Mouse (Mus musculus) embryonic facial prominence, embryonic 13.5 days (tissue): ENCODE data around the gene Itpk1. TPM values are rescaled to one million over a fixed set of nuclear protein-coding genes. Genes with fewer than 3 reads are reported as not detected.
"Not testable (repeated sequence)": the region's sequence is repeated elsewhere in the genome, so short reads cannot be mapped to it uniquely, and the experiment has no call there.

Source experiments
- ATAC-seq: fragments of 200-750 bp; cut with Nextera tagmentation; 2 replicates; pipeline ENCODE4 v1.8.0; 2017; ENCODE audit warnings: low read depth; ENCODE audit not compliant: insufficient number of reproducible peaks, insufficient read depth, low FRiP score, low TSS enrichment
- H3K27ac ChIP-seq: fragments of 300-500 bp; sonication (generic); 2 replicates; pipeline ENCODE4 v1.5.1; 2015; ENCODE audit warnings: moderate library complexity, mild to moderate bottlenecking, inconsistent platforms
- H3K27me3 ChIP-seq: fragments of 300-500 bp; sonication (generic); 2 replicates; pipeline ENCODE4 v1.6.1; 2015; ENCODE audit warnings: mild to moderate bottlenecking, inconsistent platforms
- H3K36me3 ChIP-seq: fragments of 300-500 bp; sonication (generic); 2 replicates; pipeline ENCODE4 v1.6.1; 2015; ENCODE audit warnings: mild to moderate bottlenecking, inconsistent platforms
- H3K4me1 ChIP-seq: fragments of 300-500 bp; sonication (generic); 2 replicates; pipeline ENCODE4 v1.6.1; 2015; ENCODE audit warnings: inconsistent platforms
- H3K4me2 ChIP-seq: fragments of 300-500 bp; sonication (generic); 2 replicates; pipeline ENCODE4 v1.6.1; 2015; ENCODE audit warnings: moderate library complexity, mild to moderate bottlenecking, inconsistent platforms
- H3K4me3 ChIP-seq: fragments of 300-500 bp; sonication (generic); 2 replicates; pipeline ENCODE4 v1.5.1; 2015; ENCODE audit warnings: mild to moderate bottlenecking, inconsistent platforms
- H3K9ac ChIP-seq: fragments of 300-500 bp; sonication (generic); 2 replicates; pipeline ENCODE4 v1.6.1; 2015; ENCODE audit warnings: mild to moderate bottlenecking, inconsistent platforms
- H3K9me3 ChIP-seq: fragments of 300-500 bp; sonication (generic); 2 replicates; pipeline ENCODE4 v1.6.1; 2016; ENCODE audit warnings: inconsistent platforms
- WGBS: fragments of 180-500 bp; shearing (Covaris S2); methylation state at CpG from one replicate; pipeline ENCODE4 v1.1.7; 2015; ENCODE audit warnings: mixed read lengths; 5-methylcytosine and 5-hydroxymethylcytosine counted together
- polyA plus RNA-seq: library from polyadenylated mRNA; unstranded; fragments of >200 nt; fragmentation: Nextera tagmentation; extraction: Ambion mirVana; gene quantifications from 2 replicates; pipeline ENCODE4 v1.2.1, GENCODE M21; 2015

Gene Itpk1
- polyA plus RNA-seq, 1 experiment from 2014 or later = 10.4 TPM

DNA sequence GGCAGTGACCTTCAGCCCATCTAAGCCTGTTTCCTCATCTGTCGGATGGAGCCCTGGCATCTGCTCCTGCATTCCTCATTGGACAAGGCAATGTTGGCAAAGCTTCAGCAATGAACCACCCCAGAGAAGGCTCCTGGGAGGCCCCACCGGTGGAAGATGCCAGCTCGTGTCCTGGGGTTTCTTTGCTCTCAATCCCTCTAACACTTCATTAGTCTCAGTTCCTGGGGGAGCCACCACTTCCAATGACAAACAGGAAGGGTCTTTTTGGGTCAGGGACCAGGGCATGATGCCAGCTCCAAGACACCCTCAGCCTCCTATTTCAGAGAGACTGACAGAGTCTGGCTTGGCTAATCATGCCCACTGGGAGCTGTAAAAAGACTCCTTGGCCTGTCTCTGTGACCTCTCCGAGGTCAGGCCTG is 71.6 kb downstream of the Itpk1 start:
- Histone ChIP-seq H3K4me1 (peaks cover 21% of the 10 kb centered on the region), H3K36me3 (no peaks in the 10 kb centered on the region), H3K4me2 (no peak overlapping the region), H3K27ac (no peak overlapping the region), H3K4me3 (no peak overlapping the region), H3K9ac (no peak overlapping the region), H3K9me3 (no peaks in the 10 kb centered on the region), H3K27me3 (no peaks in the 10 kb centered on the region)
- 51% methylated on average over 4 of the region's 4 CpGs for WGBS
- ATAC-seq = no peak

DNA sequence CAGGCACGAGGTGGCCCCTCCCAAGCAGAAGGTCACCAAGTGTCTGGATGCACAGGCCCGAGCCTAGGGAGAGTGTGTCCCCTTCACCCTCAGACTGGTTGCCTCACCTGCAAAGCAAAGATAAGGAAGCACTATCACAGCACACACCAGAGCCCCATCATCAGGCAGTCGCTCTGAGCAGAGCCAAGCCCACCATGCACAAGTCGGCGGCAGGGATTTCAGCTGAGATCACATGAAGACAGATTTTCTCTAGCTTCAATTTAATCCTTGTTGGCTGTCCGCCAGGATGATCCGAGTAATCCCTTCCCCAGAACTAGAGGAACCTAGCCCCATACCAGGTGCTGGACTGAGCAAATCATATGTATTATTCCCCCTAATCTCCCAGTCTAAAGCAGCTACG is 73.0 kb downstream of the Itpk1 start:
- Histone ChIP-seq H3K4me2 (no peak overlapping the region), H3K36me3 (no peaks in the 10 kb centered on the region), H3K27ac (no peak overlapping the region), H3K27me3 (no peaks in the 10 kb centered on the region), H3K9ac (no peak overlapping the region), H3K4me1 (peaks cover 24% of the 10 kb centered on the region), H3K4me3 (no peak overlapping the region), H3K9me3 (no peaks in the 10 kb centered on the region)
- no peak for ATAC-seq
- WGBS = 49% methylated on average over 8 of the region's 8 CpGs

DNA sequence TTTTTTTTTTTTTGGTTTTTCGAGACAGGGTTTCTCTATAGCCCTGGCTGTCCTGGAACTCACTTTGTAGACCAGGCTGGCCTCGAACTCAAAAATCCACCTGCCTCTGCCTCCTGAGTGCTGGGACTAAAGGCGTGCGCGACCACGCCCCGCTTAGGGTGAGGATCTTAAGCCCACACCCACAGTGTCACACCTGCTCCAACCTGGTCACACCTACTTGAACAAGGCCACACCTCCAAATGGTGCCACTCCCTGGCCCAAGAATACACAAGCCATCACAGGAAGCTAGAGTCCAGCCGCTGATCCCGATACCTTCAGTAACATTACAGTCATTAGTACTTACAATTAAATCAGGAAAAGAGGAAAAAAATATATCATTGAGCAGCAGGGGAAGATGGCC is 74.3 kb downstream of the Itpk1 start:
- WGBS = 95% methylated on average over 9 of the region's 9 CpGs
- H3K27me3 ChIP-seq, H3K36me3 ChIP-seq, H3K9ac ChIP-seq, H3K27ac ChIP-seq, H3K4me2 ChIP-seq, H3K9me3 ChIP-seq, H3K4me3 ChIP-seq, ATAC-seq: not testable (repeated sequence)
- H3K4me1 ChIP-seq = peaks cover 24% of the 10 kb centered on the region

DNA sequence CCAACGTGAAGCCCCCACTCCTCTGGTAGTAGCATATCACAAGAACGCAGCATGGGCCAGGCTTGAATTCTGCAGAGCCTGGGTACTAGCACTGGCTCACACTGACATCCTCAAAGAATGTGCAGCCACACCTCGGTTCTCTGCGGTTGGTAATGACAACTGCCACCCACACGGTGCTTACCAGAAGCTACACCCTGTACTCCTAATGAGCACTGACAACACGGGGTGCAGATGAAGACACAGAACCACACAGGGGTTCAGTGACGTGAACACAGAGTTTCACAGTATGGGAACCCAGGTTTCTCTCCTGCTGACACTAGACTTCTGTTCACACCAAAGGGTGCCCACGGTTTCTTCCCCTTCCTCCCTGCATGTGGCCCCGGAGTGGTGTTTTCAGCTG is 76.5 kb downstream of the Itpk1 start:
- no peak for ATAC-seq
- no peak overlapping the region for H3K4me3 ChIP-seq

DNA sequence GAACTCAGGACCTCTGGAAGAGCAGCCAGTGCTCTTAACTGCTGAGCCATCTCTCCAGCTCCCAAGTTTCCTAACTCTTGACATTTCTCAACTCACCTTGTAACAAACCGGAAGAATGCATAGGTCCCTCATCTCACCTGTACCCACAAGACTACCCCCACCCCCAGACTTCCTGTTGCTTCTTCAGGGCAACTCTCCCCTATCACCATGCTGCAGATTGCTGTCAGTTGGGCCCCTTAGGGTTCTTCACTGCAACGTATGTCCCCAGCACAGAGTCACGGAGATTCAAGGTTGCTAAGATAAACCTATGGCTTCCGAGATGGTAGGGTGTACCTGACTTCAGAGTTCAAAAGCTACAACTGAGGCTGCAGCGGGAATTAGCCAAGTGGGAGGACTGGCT is 77.2 kb downstream of the Itpk1 start:
- WGBS = 87% methylated on average over 5 of the region's 5 CpGs
- Histone ChIP-seq H3K4me1 (peaks cover 13% of the 10 kb centered on the region), H3K9me3 (no peaks in the 10 kb centered on the region), H3K9ac (no peak overlapping the region), H3K4me3 (no peak overlapping the region), H3K27me3 (no peaks in the 10 kb centered on the region), H3K27ac (no peak overlapping the region), H3K36me3 (no peaks in the 10 kb centered on the region), H3K4me2 (no peak overlapping the region)
- ATAC-seq = no peak

More for the DNA sequence above, 76.5 kb downstream of the Itpk1 start:
- no peak overlapping the region for H3K27ac ChIP-seq
- no peak overlapping the region for H3K9ac ChIP-seq
- H3K9me3 ChIP-seq = no peaks in the 10 kb centered on the region
- H3K4me2 ChIP-seq = no peak overlapping the region
- H3K4me1 ChIP-seq = peaks cover 19% of the 10 kb centered on the region
- H3K36me3 ChIP-seq = no peaks in the 10 kb centered on the region
- WGBS = 85% methylated on average over 9 of the region's 9 CpGs
- no peaks in the 10 kb centered on the region for H3K27me3 ChIP-seq

DNA sequence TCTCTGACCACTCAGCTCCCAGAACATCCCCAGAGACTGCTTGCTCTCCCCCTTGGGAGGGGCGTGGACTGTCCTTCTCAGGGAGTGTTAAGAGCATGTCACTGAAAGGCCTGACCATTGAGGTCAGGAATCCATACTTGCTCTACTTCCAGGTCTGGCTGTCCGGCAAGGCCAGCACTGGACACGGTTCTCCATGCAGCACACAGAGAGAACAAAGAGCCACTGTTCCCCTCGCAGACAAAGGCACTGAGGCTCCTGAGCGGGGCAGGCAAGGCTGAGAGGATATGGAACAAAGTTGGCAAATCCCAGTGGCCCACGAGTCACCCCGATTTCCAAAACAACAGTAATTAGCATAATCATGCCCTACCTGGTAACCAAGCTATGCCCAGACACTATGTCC is 77.9 kb downstream of the Itpk1 start:
- Histone ChIP-seq H3K9ac (no peak overlapping the region), H3K27me3 (no peaks in the 10 kb centered on the region), H3K4me3 (no peak overlapping the region), H3K4me1 (peaks cover 7% of the 10 kb centered on the region), H3K36me3 (0 out of 2 replicates have a peak, but pooled peaks cover 3% of the 10 kb centered on the region), H3K27ac (no peak overlapping the region), H3K4me2 (no peak overlapping the region), H3K9me3 (no peaks in the 10 kb centered on the region)
- 41% methylated on average over 7 of the region's 7 CpGs for WGBS
- ATAC-seq = no peak

DNA sequence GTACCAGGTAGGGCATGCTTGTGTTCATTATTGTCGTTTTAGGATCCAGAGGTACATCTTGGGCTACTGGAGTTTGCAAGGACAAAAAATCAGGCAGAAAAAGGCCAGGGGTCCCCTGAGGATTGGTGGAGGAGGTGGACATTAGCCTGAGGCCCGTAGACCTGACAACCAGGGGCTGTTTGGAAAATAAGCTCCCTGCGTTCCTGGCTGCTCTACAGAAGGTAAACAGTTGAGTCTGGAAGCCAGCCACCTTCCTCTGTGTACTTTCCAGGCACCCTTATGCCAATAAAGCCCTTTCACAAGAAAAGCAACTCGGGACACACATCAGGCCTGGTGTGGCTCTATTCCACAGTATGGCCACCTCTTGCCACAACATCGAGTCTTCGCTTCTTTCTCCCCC is 79.0 kb downstream of the Itpk1 start:
- Histone ChIP-seq H3K4me3 (no peak overlapping the region), H3K9ac (no peak overlapping the region), H3K9me3 (no peaks in the 10 kb centered on the region), H3K27ac (no peak overlapping the region), H3K4me1 (0 out of 2 replicates have a peak, but pooled peaks cover 3% of the 10 kb centered on the region), H3K27me3 (no peaks in the 10 kb centered on the region), H3K36me3 (peaks cover 7% of the 10 kb centered on the region; the same call in 1 of the 2 replicates), H3K4me2 (no peak overlapping the region)
- WGBS = 85% methylated on average over 6 of the region's 6 CpGs
- no peak for ATAC-seq

DNA sequence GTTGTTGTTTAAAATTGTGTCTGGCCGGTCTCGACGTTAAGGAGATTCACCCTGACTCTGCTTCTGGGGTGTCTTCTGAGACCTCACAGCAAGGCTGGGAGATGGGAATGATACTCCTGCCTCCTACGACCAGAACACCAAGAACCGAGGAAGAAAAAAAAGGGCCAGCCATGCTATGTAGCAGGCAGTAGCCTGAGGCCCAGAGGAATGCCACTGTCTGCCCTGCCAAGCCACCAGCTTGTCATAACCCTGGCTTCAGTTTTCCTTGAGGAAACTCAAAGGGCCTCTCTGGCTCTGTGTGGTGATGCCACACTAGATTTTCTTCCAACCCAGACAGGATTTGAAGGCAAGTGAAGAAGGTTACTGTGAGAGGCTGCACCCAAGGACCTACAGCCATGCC is 79.6 kb downstream of the Itpk1 start:
- H3K9me3 ChIP-seq = no peaks in the 10 kb centered on the region
- H3K4me3 ChIP-seq = no peak overlapping the region
- no peak overlapping the region for H3K4me2 ChIP-seq
- 80% methylated on average over 5 of the region's 5 CpGs for WGBS
- H3K27ac ChIP-seq = no peak overlapping the region
- ATAC-seq = no peak
- H3K27me3 ChIP-seq = no peaks in the 10 kb centered on the region
- peaks cover 7% of the 10 kb centered on the region; the same call in 1 of the 2 replicates for H3K36me3 ChIP-seq
- H3K9ac ChIP-seq = no peak overlapping the region
- 0 out of 2 replicates have a peak, but pooled peaks cover 3% of the 10 kb centered on the region for H3K4me1 ChIP-seq

DNA sequence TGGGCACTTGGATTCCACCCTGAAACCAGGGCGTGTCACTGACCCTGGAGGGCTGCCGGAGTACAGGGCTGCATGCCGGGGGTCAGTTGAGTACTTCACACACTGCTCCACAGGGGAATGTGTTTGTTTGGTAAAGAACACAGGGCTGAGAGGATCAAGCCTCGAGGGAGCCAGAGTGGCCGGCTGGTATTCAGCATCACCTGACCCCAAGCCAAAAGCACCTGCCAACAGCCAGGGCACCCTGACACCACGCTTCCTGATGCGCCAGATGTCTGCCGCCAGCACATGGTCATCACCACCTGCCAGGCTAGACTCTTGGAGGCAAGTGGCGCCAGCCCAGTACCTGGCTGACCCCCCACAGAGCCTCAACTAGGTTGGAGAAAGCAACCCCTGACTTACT is 80.9 kb downstream of the Itpk1 start:
- no peak for ATAC-seq
- 0 out of 2 replicates have a peak, but pooled peaks cover 4% of the 10 kb centered on the region for H3K4me1 ChIP-seq
- no peak overlapping the region for H3K9ac ChIP-seq
- H3K4me2 ChIP-seq = no peak overlapping the region
- H3K9me3 ChIP-seq = no peaks in the 10 kb centered on the region
- peaks cover 7% of the 10 kb centered on the region; the same call in 1 of the 2 replicates for H3K36me3 ChIP-seq
- WGBS = 75% methylated on average over 9 of the region's 9 CpGs
- H3K27ac ChIP-seq = no peak overlapping the region
- H3K27me3 ChIP-seq = no peaks in the 10 kb centered on the region
- H3K4me3 ChIP-seq = no peak overlapping the region

DNA sequence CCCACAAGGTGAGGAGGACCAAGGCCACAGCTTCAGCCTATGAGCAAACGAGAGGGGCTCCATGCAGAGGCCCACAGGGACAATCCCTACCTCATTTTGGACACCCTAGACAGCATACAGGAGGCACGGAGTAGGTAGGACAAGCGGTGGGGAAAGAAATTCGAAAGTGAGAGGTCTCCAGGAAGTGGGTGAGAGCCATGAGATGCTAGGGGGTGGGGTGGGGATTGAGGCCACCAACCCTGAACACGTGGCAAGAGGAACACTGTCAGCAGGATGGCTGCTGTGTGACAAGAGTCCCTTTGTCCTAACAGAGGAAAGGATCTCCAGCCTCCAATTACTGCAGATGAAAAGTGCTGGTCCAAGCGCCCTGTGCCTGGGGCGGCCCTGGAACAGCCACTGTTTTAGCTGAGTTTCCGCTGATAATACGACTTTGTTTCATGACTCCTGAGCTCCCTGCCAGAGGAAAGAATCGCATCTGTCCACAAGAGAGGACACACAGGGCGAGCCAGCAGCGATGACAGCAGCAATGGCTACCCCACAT is 82.4 kb downstream of the Itpk1 start:
- Histone ChIP-seq H3K27ac (no peak overlapping the region), H3K9me3 (no peaks in the 10 kb centered on the region), H3K9ac (no peak overlapping the region), H3K4me2 (no peak overlapping the region), H3K4me3 (no peak overlapping the region), H3K27me3 (no peaks in the 10 kb centered on the region), H3K4me1 (peaks cover 18% of the 10 kb centered on the region), H3K36me3 (peaks cover 7% of the 10 kb centered on the region; the same call in 1 of the 2 replicates)
- 33% methylated on average over 12 of the region's 12 CpGs for WGBS
- no peak for ATAC-seq

DNA sequence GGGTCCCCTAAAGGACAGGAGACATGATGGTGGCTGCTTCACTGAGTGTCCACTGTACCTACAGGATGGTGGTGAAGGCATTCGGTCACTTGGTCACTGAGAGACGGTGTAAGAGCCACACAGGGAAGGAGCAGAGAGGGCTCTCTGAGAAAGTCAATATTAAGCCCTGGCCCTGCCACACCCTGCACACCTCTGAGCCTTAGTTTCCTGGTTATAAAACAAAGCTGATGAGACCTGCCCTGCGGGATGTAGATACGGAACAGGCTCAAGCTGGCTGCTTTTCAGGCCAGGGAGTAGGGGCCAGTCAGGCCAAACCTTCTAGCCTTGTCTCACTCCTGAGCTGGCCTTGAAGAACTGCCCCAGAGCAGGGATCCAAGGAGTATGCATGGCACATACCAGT is 82.9 kb downstream of the Itpk1 start:
- Histone ChIP-seq H3K4me1 (peaks cover 22% of the 10 kb centered on the region), H3K36me3 (peaks cover 7% of the 10 kb centered on the region; the same call in 1 of the 2 replicates), H3K4me3 (no peak overlapping the region), H3K27ac (no peak overlapping the region), H3K27me3 (no peaks in the 10 kb centered on the region), H3K4me2 (no peak overlapping the region), H3K9ac (no peak overlapping the region), H3K9me3 (no peaks in the 10 kb centered on the region)
- no peak for ATAC-seq
- WGBS = 83% methylated on average over 4 of the region's 4 CpGs

DNA sequence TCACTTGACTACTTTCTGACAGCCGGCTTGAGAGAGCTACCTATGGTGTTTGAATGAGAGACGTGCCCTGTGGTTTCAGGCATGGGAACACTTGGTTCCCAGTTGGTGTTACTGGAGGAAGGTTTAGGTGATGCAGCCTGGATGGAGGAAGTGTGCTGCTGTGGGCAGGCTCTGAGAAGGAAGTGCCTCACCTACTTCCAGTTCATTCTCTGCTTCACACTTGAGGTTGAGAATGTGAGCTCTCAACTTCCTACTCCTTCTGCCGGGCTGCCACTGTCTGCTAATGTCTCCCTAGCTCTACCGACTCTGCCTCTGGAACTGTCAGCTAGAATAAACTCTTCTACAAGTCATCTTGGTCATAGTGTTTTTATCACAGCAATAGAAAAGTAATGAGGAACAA is 83.5 kb downstream of the Itpk1 start:
- ATAC-seq = no peak
- WGBS = 90% methylated on average over 4 of the region's 4 CpGs
- H3K4me2 ChIP-seq = no peak overlapping the region
- H3K27ac ChIP-seq = no peak overlapping the region
- no peak overlapping the region for H3K9ac ChIP-seq
- H3K4me1 ChIP-seq = peaks cover 25% of the 10 kb centered on the region
- no peak overlapping the region for H3K4me3 ChIP-seq
- peaks cover 7% of the 10 kb centered on the region; the same call in 1 of the 2 replicates for H3K36me3 ChIP-seq
- no peaks in the 10 kb centered on the region for H3K27me3 ChIP-seq
- H3K9me3 ChIP-seq = no peaks in the 10 kb centered on the region
